ENCODE assay signal across 23 mouse cellular contexts in genomic region chr12:105040950-105041349, GRCm38 (mm10). TPM values are rescaled to one million over a fixed set of nuclear protein-coding genes. Genes with fewer than 3 reads are reported as not detected.
A peak's percentile ranks its signal among the peaks of the same experiment; 100 is the strongest.
DNase-seq lines count a peak whose midpoint lies in the region; ATAC-seq lines count a peak whose summit lies in the region.
"Had no signal": no experiment of that assay in that cellular context is flagged by ENCODE, and none has a peak within 500 bp of the region (broad histone marks: within the 10 kb centered on the region; RNA-seq: fewer than 3 reads in every experiment).

No protein-coding gene starts in this region.

- H3K27me3 ChIP-seq in heart, embryonic 13.5 days (replicated peaks), result no peaks in the 10 kb centered on the region
- H3K27me3 ChIP-seq in heart, embryonic 11.5 days (ENCODE audit: control insufficient read depth, insufficient read depth, low read length), result no peaks in the 10 kb centered on the region
- no peaks in the 10 kb centered on the region for H3K27me3 ChIP-seq in liver, embryonic 13.5 days
- H3K27me3 ChIP-seq in midbrain, embryonic 16.5 days (ENCODE audit: control insufficient read depth, insufficient read depth, low read depth, low read length), result no peaks in the 10 kb centered on the region
- H3K27me3 ChIP-seq: neural tube, embryonic 12.5 days had no signal

- peaks cover 35% of the 10 kb centered on the region for H3K4me1 ChIP-seq in heart, embryonic 13.5 days
- H3K4me1 ChIP-seq in heart, embryonic 11.5 days (ENCODE audit: control insufficient read depth, insufficient read depth, low read length), result peaks cover 28% of the 10 kb centered on the region
- peaks cover 79% of the 10 kb centered on the region for H3K4me1 ChIP-seq in liver, embryonic 13.5 days (replicated peaks)
- no peaks in the 10 kb centered on the region for H3K4me1 ChIP-seq in midbrain, embryonic 16.5 days (ENCODE audit: control insufficient read depth, insufficient read depth, low read length)
- H3K4me1 ChIP-seq: neural tube, embryonic 12.5 days had no signal

- no peak overlapping the region for H3K4me3 ChIP-seq in heart, embryonic 13.5 days
- H3K4me3 ChIP-seq in heart, embryonic 11.5 days (ENCODE audit: low read depth, low read length), result no peak overlapping the region
- no peak overlapping the region for H3K4me3 ChIP-seq in liver, embryonic 13.5 days (replicated peaks)
- H3K4me3 ChIP-seq in midbrain, embryonic 16.5 days (ENCODE audit: low read depth, low read length), result no peak overlapping the region
- H3K4me3 ChIP-seq: embryonic facial prominence, embryonic 10.5 days; heart, adult 2 months; hindbrain, embryonic 10.5 days; layer of hippocampus, adult 2 months; neural tube, embryonic 12.5 days had no signal

- no peak for ATAC-seq in heart, embryonic 13.5 days (ENCODE audit: extremely low read depth, insufficient number of reproducible peaks, low FRiP score, low TSS enrichment)
- ATAC-seq in heart, embryonic 11.5 days (replicated peaks; ENCODE audit: insufficient number of reproducible peaks, low FRiP score, low TSS enrichment), result no peak
- ATAC-seq in liver, embryonic 13.5 days (ENCODE audit: low read depth), result no peak
- ATAC-seq in megakaryocyte-erythroid progenitor cell, adult 5-6 weeks (replicated peaks; ENCODE audit: low FRiP score, low TSS enrichment, poor library complexity, severe bottlenecking), result peak; percentile 76
- no peak for ATAC-seq in midbrain, embryonic 16.5 days
- ATAC-seq: forebrain, embryonic 14.5 days had no signal

- H3K27ac ChIP-seq in heart, embryonic 13.5 days (replicated peaks), result no peak overlapping the region
- no peak overlapping the region for H3K27ac ChIP-seq in heart, embryonic 11.5 days (ENCODE audit: low read depth, low read length)
- H3K27ac ChIP-seq in liver, embryonic 13.5 days, result peak overlapping the region; percentile 99
- no peak overlapping the region for H3K27ac ChIP-seq in midbrain, embryonic 16.5 days (ENCODE audit: low read length)
- H3K27ac ChIP-seq: embryonic facial prominence, embryonic 10.5 days; heart, adult 2 months; hindbrain, embryonic 10.5 days; kidney, postnatal 0 days; layer of hippocampus, adult 2 months; neural tube, embryonic 12.5 days; stomach, postnatal 0 days had no signal

- H3K4me2 ChIP-seq in heart, embryonic 13.5 days, result peak overlapping the region; percentile 93; the same call in 1 of the 2 replicates
- H3K4me2 ChIP-seq in heart, embryonic 11.5 days, result no peak overlapping the region
- peak overlapping the region; percentile 91 for H3K4me2 ChIP-seq in liver, embryonic 13.5 days
- H3K4me2 ChIP-seq in midbrain, embryonic 16.5 days (ENCODE audit: low read length), result no peak overlapping the region
- H3K4me2 ChIP-seq: midbrain, embryonic 11.5 days; neural tube, embryonic 12.5 days had no signal

- no peak overlapping the region for H3K9ac ChIP-seq in heart, embryonic 13.5 days
- H3K9ac ChIP-seq in heart, embryonic 11.5 days (ENCODE audit: low read depth, low read length), result no peak overlapping the region
- peak overlapping the region; percentile 100; the same call in 1 of the 2 replicates for H3K9ac ChIP-seq in liver, embryonic 13.5 days
- H3K9ac ChIP-seq in midbrain, embryonic 16.5 days (ENCODE audit: low read depth, low read length), result no peak overlapping the region
- H3K9ac ChIP-seq: neural tube, embryonic 12.5 days had no signal

- peaks cover 47% of the 10 kb centered on the region for H3K36me3 ChIP-seq in heart, embryonic 13.5 days
- peaks cover 9% of the 10 kb centered on the region for H3K36me3 ChIP-seq in heart, embryonic 11.5 days (ENCODE audit: control insufficient read depth, insufficient read depth, low read length)
- peaks cover 93% of the 10 kb centered on the region for H3K36me3 ChIP-seq in liver, embryonic 13.5 days
- peaks cover 6% of the 10 kb centered on the region; the same call in 1 of the 2 replicates for H3K36me3 ChIP-seq in midbrain, embryonic 16.5 days (ENCODE audit: control insufficient read depth, insufficient read depth, low read length)

- DNase-seq in brain, adult 2 months (ENCODE audit: low read depth, low spot score), result peak; percentile 60
- no peak for DNase-seq in liver, embryonic 13.5 days
- no peak for DNase-seq in embryo, embryonic 10.5 days (ENCODE audit: low spot score)
- no peak for DNase-seq in kidney, postnatal 25 days
- DNase-seq: adrenal gland, adult 2 months; cerebellum, adult 11 months; gastrocnemius, postnatal 14 days; heart, adult 2 months; kidney, adult 18-20 months; left cerebral cortex, postnatal 4 days; lung, postnatal 36 days had no signal

- H3K9me3 ChIP-seq in heart, embryonic 13.5 days, result no peaks in the 10 kb centered on the region
- H3K9me3 ChIP-seq in heart, embryonic 11.5 days (replicated peaks; ENCODE audit: control insufficient read depth, low read length), result no peaks in the 10 kb centered on the region
- no peaks in the 10 kb centered on the region for H3K9me3 ChIP-seq in liver, embryonic 13.5 days (replicated peaks)
- no peaks in the 10 kb centered on the region for H3K9me3 ChIP-seq in midbrain, embryonic 16.5 days (replicated peaks; ENCODE audit: control insufficient read depth, low read length, poor library complexity, severe bottlenecking)
- H3K9me3 ChIP-seq: embryonic facial prominence, embryonic 10.5 days; neural tube, embryonic 12.5 days had no signal

- WGBS in heart, embryonic 13.5 days, result 92% methylated on average over 7 of the region's 7 CpGs
- 95% methylated on average over 7 of the region's 7 CpGs for WGBS in heart, embryonic 11.5 days (ENCODE audit: insufficient replicate concordance)
- WGBS in liver, embryonic 13.5 days (ENCODE audit: insufficient replicate concordance), result 87% methylated on average over 7 of the region's 7 CpGs
- 92% methylated on average over 7 of the region's 7 CpGs for WGBS in midbrain, embryonic 16.5 days

RNA-seq across cellular contexts. Expression of gene Glrx5, which starts 8.5 kb away (rescaled TPM):
- 168 and 174 TPM in 2 replicates for polyA plus RNA-seq in heart, embryonic 13.5 days (2015; fragmentation: Nextera tagmentation; extraction: Ambion mirVana)
- polyA plus RNA-seq in heart, embryonic 11.5 days (2014; fragmentation: Nextera tagmentation; extraction: Ambion mirVana), result 214 and 254 TPM in 2 replicates
- polyA plus RNA-seq in liver, embryonic 13.5 days (2015; fragmentation: Nextera tagmentation; extraction: Ambion mirVana), result 591 and 653 TPM in 2 replicates
- total RNA-seq in megakaryocyte-erythroid progenitor cell, adult 5-6 weeks (2014; fragmentation: Nextera tagmentation), result 112 and 193 TPM in 2 replicates
- 59.2 and 86.9 TPM in 2 replicates for total RNA-seq in megakaryocyte-erythroid progenitor cell, adult 5-6 weeks (2017)
- polyA plus RNA-seq in midbrain, embryonic 16.5 days (2015; fragmentation: Nextera tagmentation; extraction: Ambion mirVana), result 138 and 154 TPM in 2 replicates

RNA-seq across cellular contexts. Expression of gene Syne3, which starts 31.3 kb away (rescaled TPM):
- 0.36 and 0.78 TPM in 2 replicates for polyA plus RNA-seq in heart, embryonic 13.5 days (2015; fragmentation: Nextera tagmentation; extraction: Ambion mirVana)
- 0.10 and 0.42 TPM in 2 replicates for polyA plus RNA-seq in heart, embryonic 11.5 days (2014; fragmentation: Nextera tagmentation; extraction: Ambion mirVana)
- 2.0 TPM in 2 replicates for polyA plus RNA-seq in liver, embryonic 13.5 days (2015; fragmentation: Nextera tagmentation; extraction: Ambion mirVana)
- total RNA-seq in megakaryocyte-erythroid progenitor cell, adult 5-6 weeks (2014; fragmentation: Nextera tagmentation), result 10.9 and 15.7 TPM in 2 replicates
- 9.1 and 9.7 TPM in 2 replicates for total RNA-seq in megakaryocyte-erythroid progenitor cell, adult 5-6 weeks (2017)
- polyA plus RNA-seq in midbrain, embryonic 16.5 days (2015; fragmentation: Nextera tagmentation; extraction: Ambion mirVana), result 0.16 and 0.25 TPM in 2 replicates
- polyA plus RNA-seq: midbrain, embryonic 11.5 days had no signal

Comparison
In these comparisons a context has a peak if more than half of its experiments do, and no peak if none do; other contexts are left out.
1. H3K4me2 ChIP-seq: peak in heart, embryonic 13.5 days (single experiment) and liver, embryonic 13.5 days (single experiment); none in heart, embryonic 11.5 days (single experiment) and midbrain, embryonic 16.5 days (single experiment).